Mouse (Mus musculus) stomach, embryonic 15.5 days (tissue): ENCODE data around the gene Ilf3. TPM values are rescaled to one million over a fixed set of nuclear protein-coding genes. Genes with fewer than 3 reads are reported as not detected.

Experiments used
- ATAC-seq: fragments of 200-750 bp; cut with Nextera tagmentation; 2 replicates; pipeline ENCODE4 v1.8.0; 2017; ENCODE audit warnings: low read depth, moderate number of reproducible peaks, moderate TSS enrichment; ENCODE audit not compliant: insufficient read depth, low FRiP score
- H3K27ac ChIP-seq: fragments of 300-500 bp; sonication (generic); 2 replicates; pipeline ENCODE4 v1.5.1; 2015; ENCODE audit warnings: mild to moderate bottlenecking, inconsistent platforms
- H3K27me3 ChIP-seq: fragments of 300-500 bp; sonication (generic); replicated peaks from 2 replicates; pipeline ENCODE4 v1.6.1; 2015; ENCODE audit warnings: inconsistent platforms
- H3K36me3 ChIP-seq: fragments of 300-500 bp; sonication (generic); 2 replicates; pipeline ENCODE4 v1.6.1; 2015; ENCODE audit warnings: inconsistent platforms
- H3K4me1 ChIP-seq: fragments of 300-500 bp; sonication (generic); 2 replicates; pipeline ENCODE4 v1.6.1; 2015; ENCODE audit warnings: inconsistent platforms
- H3K4me2 ChIP-seq: fragments of 300-500 bp; sonication (generic); 2 replicates; pipeline ENCODE4 v1.6.1; 2015; ENCODE audit warnings: mild to moderate bottlenecking, inconsistent platforms
- H3K4me3 ChIP-seq: fragments of 300-500 bp; sonication (generic); replicated peaks from 2 replicates; pipeline ENCODE4 v1.5.1; 2015; ENCODE audit warnings: inconsistent platforms
- H3K9ac ChIP-seq: fragments of 300-500 bp; sonication (generic); 2 replicates; pipeline ENCODE4 v1.6.1; 2015; ENCODE audit warnings: inconsistent platforms
- H3K9me3 ChIP-seq: fragments of 300-500 bp; sonication (generic); 2 replicates; pipeline ENCODE4 v1.6.1; 2016; ENCODE audit warnings: inconsistent platforms
- WGBS: fragments of 180-500 bp; shearing (Covaris S2); methylation state at CpG from one replicate; pipeline ENCODE4 v1.1.7; 2015; 5-methylcytosine and 5-hydroxymethylcytosine counted together
- polyA plus RNA-seq: library from polyadenylated mRNA; unstranded; fragments of >200 nt; fragmentation: Nextera tagmentation; extraction: Ambion mirVana; gene quantifications from 2 replicates; pipeline ENCODE4 v1.2.1, GENCODE M21; 2015

Gene Ilf3
- polyA plus RNA-seq, 1 experiment from 2014 or later = 150 TPM

GRCm38 (mm10) chr9:21409592-21410317, 42.1 kb downstream of the Ilf3 start:
- Histone ChIP-seq H3K27ac (no peak overlapping the region), H3K4me2 (no peak overlapping the region), H3K36me3 (peaks cover 21% of the 10 kb centered on the region), H3K27me3 (no peaks in the 10 kb centered on the region), H3K9ac (no peak overlapping the region), H3K4me3 (no peak overlapping the region), H3K4me1 (peaks cover 6% of the 10 kb centered on the region; the same call in 1 of the 2 replicates), H3K9me3 (no peaks in the 10 kb centered on the region)
- ATAC-seq = no peak
- 36% methylated on average over 9 of the region's 9 CpGs for WGBS

- H3K27ac ChIP-seq = peak within 1 kb of the TSS; percentile 57; the same call in 1 of the 2 replicates
- WGBS = 1% methylated on average over 53 of the region's 53 CpGs
- H3K4me2 ChIP-seq = peak within 1 kb of the TSS; percentile 87
- 0 out of 2 replicates have a peak, but pooled peaks cover 5% of the 10 kb centered on the region for H3K36me3 ChIP-seq
- peak within 1 kb of the TSS; percentile 69 for H3K9ac ChIP-seq
- peak within 1 kb of the TSS; percentile 87 for H3K4me3 ChIP-seq
- no peaks in the 10 kb centered on the region for H3K27me3 ChIP-seq
- H3K4me1 ChIP-seq = peaks cover 6% of the 10 kb centered on the region; the same call in 1 of the 2 replicates
- H3K9me3 ChIP-seq = no peaks in the 10 kb centered on the region
- peak; percentile 94 for ATAC-seq
These were observed 44.2 kb downstream of the Ilf3 start, which contains the start of gene Qtrt1 for GRCm38 (mm10) chr9:21411669-21412550. Gene Qtrt1 (plus strand): TSS chr9:21411837.

- 96% methylated on average over 2 of the region's 2 CpGs for WGBS
- no peaks in the 10 kb centered on the region for H3K27me3 ChIP-seq
- H3K27ac ChIP-seq = no peak overlapping the region
- H3K36me3 ChIP-seq = peaks cover 31% of the 10 kb centered on the region
- no peak overlapping the region for H3K4me2 ChIP-seq
- no peak overlapping the region for H3K4me3 ChIP-seq
- no peak for ATAC-seq
- H3K4me1 ChIP-seq = no peaks in the 10 kb centered on the region
- no peak overlapping the region for H3K9ac ChIP-seq
- no peaks in the 10 kb centered on the region for H3K9me3 ChIP-seq
These were observed 50.2 kb downstream of the Ilf3 start for GRCm38 (mm10) chr9:21417866-21418265.

- 77% methylated on average over 2 of the region's 2 CpGs for WGBS
These were observed 52.0 kb downstream of the Ilf3 start for GRCm38 (mm10) chr9:21419646-21420045.

GRCm38 (mm10) chr9:21424631-21425555, 57.2 kb downstream of the Ilf3 start, which contains the start of gene Dnm2:
Gene Dnm2 (plus strand): TSS chr9:21424908.
- H3K4me3 ChIP-seq = peak within 1 kb of the TSS; percentile 92
- peak within 1 kb of the TSS; percentile 94 for H3K27ac ChIP-seq
- H3K9ac ChIP-seq = peak within 1 kb of the TSS; percentile 91
- H3K4me2 ChIP-seq = peak within 1 kb of the TSS; percentile 81
- ATAC-seq = peak; percentile 97
- H3K27me3 ChIP-seq = no peaks in the 10 kb centered on the region
- H3K36me3 ChIP-seq = peaks cover 11% of the 10 kb centered on the region
- under 1% methylated on average over 82 of the region's 82 CpGs for WGBS
- H3K4me1 ChIP-seq = peaks cover 13% of the 10 kb centered on the region
- no peaks in the 10 kb centered on the region for H3K9me3 ChIP-seq

More at GRCm38 (mm10) chr9:21419646-21420045, 52.0 kb downstream of the Ilf3 start:
- Histone ChIP-seq H3K27ac (no peak overlapping the region), H3K27me3 (no peaks in the 10 kb centered on the region), H3K4me1 (no peaks in the 10 kb centered on the region), H3K9me3 (no peaks in the 10 kb centered on the region), H3K4me2 (no peak overlapping the region), H3K36me3 (peaks cover 31% of the 10 kb centered on the region), H3K9ac (no peak overlapping the region), H3K4me3 (no peak overlapping the region)
- no peak for ATAC-seq

GRCm38 (mm10) chr9:21425556-21425945, 57.9 kb downstream of the Ilf3 start:
- no peak for ATAC-seq
- 5% methylated on average over 6 of the region's 6 CpGs for WGBS
- peak overlapping the region; percentile 94; the same call in 1 of the 2 replicates for H3K27ac ChIP-seq

GRCm38 (mm10) chr9:21426013-21426412, 58.3 kb downstream of the Ilf3 start:
- Histone ChIP-seq H3K4me3 (peak overlapping the region; percentile 92), H3K9ac (peak overlapping the region; percentile 91; the same call in 1 of the 2 replicates), H3K4me2 (peak overlapping the region; percentile 81), H3K27ac (peak overlapping the region; percentile 94; the same call in 1 of the 2 replicates), H3K27me3 (no peaks in the 10 kb centered on the region), H3K36me3 (peaks cover 3% of the 10 kb centered on the region; the same call in 1 of the 2 replicates), H3K9me3 (no peaks in the 10 kb centered on the region), H3K4me1 (peaks cover 13% of the 10 kb centered on the region)
- no peak for ATAC-seq
- 4% methylated on average over 1 of the region's 1 CpGs for WGBS

More at GRCm38 (mm10) chr9:21425556-21425945, 57.9 kb downstream of the Ilf3 start:
- H3K4me1 ChIP-seq = peaks cover 13% of the 10 kb centered on the region
- peak overlapping the region; percentile 92 for H3K4me3 ChIP-seq
- H3K9ac ChIP-seq = peak overlapping the region; percentile 91
- H3K4me2 ChIP-seq = peak overlapping the region; percentile 81
- H3K9me3 ChIP-seq = no peaks in the 10 kb centered on the region
- no peaks in the 10 kb centered on the region for H3K27me3 ChIP-seq
- H3K36me3 ChIP-seq = peaks cover 5% of the 10 kb centered on the region

GRCm38 (mm10) chr9:21426525-21426924, 58.9 kb downstream of the Ilf3 start:
- Histone ChIP-seq H3K27me3 (no peaks in the 10 kb centered on the region), H3K9me3 (no peaks in the 10 kb centered on the region), H3K9ac (no peak overlapping the region), H3K36me3 (no peaks in the 10 kb centered on the region), H3K27ac (no peak overlapping the region), H3K4me1 (peaks cover 13% of the 10 kb centered on the region), H3K4me2 (peak overlapping the region; percentile 81), H3K4me3 (peak overlapping the region; percentile 92; the same call in 1 of the 2 replicates)
- no peak for ATAC-seq
- 59% methylated on average over 2 of the region's 2 CpGs for WGBS

- no peaks in the 10 kb centered on the region for H3K27me3 ChIP-seq
- 84% methylated on average over 2 of the region's 2 CpGs for WGBS
- no peaks in the 10 kb centered on the region for H3K9me3 ChIP-seq
- H3K4me2 ChIP-seq = no peak overlapping the region
- no peak overlapping the region for H3K9ac ChIP-seq
- peaks cover 13% of the 10 kb centered on the region for H3K4me1 ChIP-seq
- no peak for ATAC-seq
- H3K4me3 ChIP-seq = no peak overlapping the region
- no peaks in the 10 kb centered on the region for H3K36me3 ChIP-seq
- no peak overlapping the region for H3K27ac ChIP-seq
These were observed 60.1 kb downstream of the Ilf3 start for GRCm38 (mm10) chr9:21427773-21428172.

GRCm38 (mm10) chr9:21428178-21428577, 60.5 kb downstream of the Ilf3 start:
- H3K4me2 ChIP-seq = no peak overlapping the region
- no peaks in the 10 kb centered on the region for H3K27me3 ChIP-seq
- H3K9me3 ChIP-seq = no peaks in the 10 kb centered on the region
- ATAC-seq = no peak
- no peak overlapping the region for H3K9ac ChIP-seq
- peaks cover 13% of the 10 kb centered on the region for H3K4me1 ChIP-seq
- WGBS = 90% methylated on average over 6 of the region's 6 CpGs
- H3K27ac ChIP-seq = no peak overlapping the region
- H3K4me3 ChIP-seq = no peak overlapping the region
- no peaks in the 10 kb centered on the region for H3K36me3 ChIP-seq

- no peaks in the 10 kb centered on the region for H3K9me3 ChIP-seq
- H3K27ac ChIP-seq = no peak overlapping the region
- H3K4me1 ChIP-seq = peaks cover 11% of the 10 kb centered on the region
- H3K9ac ChIP-seq = no peak overlapping the region
- H3K36me3 ChIP-seq = no peaks in the 10 kb centered on the region
- no peak overlapping the region for H3K4me3 ChIP-seq
- H3K27me3 ChIP-seq = no peaks in the 10 kb centered on the region
- no peak for ATAC-seq
- H3K4me2 ChIP-seq = no peak overlapping the region
- WGBS = 81% methylated on average over 7 of the region's 7 CpGs
These were observed 63.1 kb downstream of the Ilf3 start for GRCm38 (mm10) chr9:21430724-21431123.
